Mouse (Mus musculus) heart, postnatal 25 days (tissue): Measurements from ENCODE around the gene Olfr214. TPM values are rescaled to one million over a fixed set of nuclear protein-coding genes. Genes with fewer than 3 reads are reported as not detected.
"Not testable (repeated sequence)": the region's sequence is repeated elsewhere in the genome, so short reads cannot be mapped to it uniquely, and the experiment has no call there.

Experiments used
- DNase-seq: peaks from one replicate; pipeline ENCODE4 v3.0.0; 2022; ENCODE audit warnings: low spot score
- intact Hi-C: fragments of 180-260 bp; cut with DNase I; formaldehyde crosslinking; loops from one replicate; pipeline ENCODE4 v1.15.1; 2025
- total RNA-seq, 2 experiments: library from RNA; stranded (reverse); gene quantifications; 2 replicates each; pipeline ENCODE4 v1.2.3; 2021

Olfr214 gene
- total RNA-seq, result not detected

DNA sequence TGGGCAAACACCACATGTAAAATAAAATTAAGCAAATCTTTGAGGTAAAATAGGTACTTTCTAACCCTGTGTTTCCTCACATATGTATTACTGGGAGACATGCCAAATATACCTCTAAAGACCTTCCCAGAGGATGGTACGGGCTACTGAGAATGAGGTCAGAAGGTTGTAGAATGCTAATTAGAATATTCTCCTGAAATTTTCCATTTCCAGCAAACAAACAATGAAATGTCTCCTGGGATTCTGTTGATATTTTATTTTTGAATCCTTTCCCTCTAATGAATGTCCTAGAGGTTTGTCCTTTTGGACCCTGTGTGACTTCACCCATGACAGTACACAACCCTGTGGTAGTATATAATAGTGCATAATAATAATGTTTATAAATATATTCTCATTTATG is at the start of gene Olfr214:
Olfr214 (plus strand) TSS at position 301 of the 400 bp plus-strand sequence.
- intact Hi-C loops, result no loop called here
- DNase-seq, result no peak

DNA sequence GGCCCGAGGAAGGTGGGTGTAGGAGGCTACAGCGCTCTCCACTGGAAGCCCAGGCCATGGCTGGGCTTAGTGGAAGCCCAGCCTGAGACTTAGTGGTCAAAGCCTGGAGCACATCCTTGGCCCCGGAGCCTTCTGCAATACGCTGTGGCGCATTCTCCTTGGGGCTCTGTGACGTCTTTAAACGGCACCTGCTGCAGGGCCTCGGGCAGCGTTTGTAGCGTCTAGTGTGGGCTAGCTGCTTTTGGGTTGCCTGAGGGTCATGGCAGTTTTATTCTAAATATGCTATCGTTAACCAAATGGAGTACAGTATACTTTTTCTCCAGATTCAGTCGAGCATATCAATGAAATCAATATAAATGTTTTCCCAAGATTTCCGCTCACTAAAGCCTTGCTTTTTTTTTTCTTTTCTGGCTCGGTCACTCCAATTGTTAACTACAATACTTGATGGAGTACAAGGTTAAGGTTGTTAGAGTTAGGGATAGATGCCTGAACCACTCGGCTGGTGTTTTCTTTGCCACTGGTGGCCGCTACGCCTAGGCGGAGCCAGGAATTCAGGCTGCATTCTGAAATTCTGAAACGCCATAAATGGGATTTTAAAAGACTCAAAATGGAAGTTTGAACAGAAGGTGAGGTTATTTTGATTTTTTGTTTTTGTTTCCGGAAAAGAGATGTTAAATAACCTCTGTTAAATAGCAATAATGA is 47.6 kb upstream of the Olfr214 start, which contains the start of gene Olfr212:
Olfr212 (plus strand) TSS at position 215 of the 702 bp plus-strand sequence.
- intact Hi-C loops, DNase-seq: not testable (repeated sequence)

DNA sequence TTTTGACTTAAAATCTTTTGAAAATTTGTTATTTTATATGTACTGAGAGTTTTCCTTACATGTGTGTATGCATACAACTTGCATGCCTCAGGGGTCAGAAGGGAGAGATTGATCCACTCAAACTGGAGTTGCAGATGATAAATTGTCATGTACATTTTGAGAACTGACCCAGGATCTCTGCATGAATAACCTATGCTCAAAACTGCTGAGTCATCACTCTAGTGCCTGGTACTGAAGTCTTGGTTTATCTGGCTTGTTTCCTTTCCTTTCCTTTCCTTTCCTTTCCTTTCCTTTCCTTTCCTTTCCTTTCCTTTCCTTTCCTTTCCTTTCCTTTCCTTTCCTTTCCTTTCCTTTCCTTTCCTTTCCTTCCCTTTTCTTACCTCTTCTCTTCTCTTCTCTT is 39.2 kb upstream of the Olfr214 start:
- intact Hi-C loops, result loop anchor here (2.0 kb wide), 1 partner anchor 24 kb away; the partner anchor contains the start of gene Olfr213
- DNase-seq, result no peak

DNA sequence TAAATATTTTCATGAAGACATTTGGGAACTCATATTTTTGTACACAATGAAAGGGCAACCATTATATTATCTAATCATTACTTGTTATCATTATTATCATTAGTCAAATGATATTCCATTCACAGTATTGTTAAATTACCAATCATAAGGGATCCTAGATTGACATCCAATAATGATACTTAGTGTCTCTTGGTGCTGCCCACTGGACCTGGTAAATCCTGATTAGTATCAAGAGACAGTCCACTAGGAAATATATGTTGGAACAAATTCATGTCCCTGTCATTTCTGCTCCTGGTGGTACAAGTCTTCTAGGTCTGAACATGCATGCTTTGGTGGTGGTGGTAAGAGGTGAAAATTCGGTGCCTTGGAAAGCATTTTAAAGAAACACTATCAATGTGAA is 15.9 kb upstream of the Olfr214 start, which contains the start of gene Olfr213:
Olfr213 (plus strand) TSS at position 301 of the 400 bp plus-strand sequence.
- no peak for DNase-seq
- intact Hi-C loops, result loop anchor here (2.0 kb wide), 1 partner anchor 23 kb away; no protein-coding TSS in a partner anchor

DNA sequence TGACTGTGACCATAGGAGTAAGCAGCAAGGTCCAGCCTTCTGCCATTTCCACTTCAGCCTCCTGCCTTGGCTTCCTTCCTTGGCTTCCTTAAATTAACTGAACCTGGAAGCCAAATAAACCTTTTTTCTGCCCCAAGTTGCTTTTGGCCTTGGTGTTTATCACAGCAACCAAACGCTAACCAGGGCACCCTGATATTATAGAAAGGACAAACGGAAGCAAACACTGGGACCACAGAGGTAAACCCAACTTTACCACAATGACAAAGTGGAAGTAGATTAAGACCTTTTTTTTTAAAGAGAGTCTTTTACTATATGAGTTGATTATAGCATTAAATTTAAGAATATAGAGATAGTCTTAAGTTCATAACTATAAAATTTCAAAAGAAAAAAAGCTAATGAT is 11.5 kb upstream of the Olfr214 start:
- intact Hi-C loops, result no loop called here
- no peak for DNase-seq

DNA sequence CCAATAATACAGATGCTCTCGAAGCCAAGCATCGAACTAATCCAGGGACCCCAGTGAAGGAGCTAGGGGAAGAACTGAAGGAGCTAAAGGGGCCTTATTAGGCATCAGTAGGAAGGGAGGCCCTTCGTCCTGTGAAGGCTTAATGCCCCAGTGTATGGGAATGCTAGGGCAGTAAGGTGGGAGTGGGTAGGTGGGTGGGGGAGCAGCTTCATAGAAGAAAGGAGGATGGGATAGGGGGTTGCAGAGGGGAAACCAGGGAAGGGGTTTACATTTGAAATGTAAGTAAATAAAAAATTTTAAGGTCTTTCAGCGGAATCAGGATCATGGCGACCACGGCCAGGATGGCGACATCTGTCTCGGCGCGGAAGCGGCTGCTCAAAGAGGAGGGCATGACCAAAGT is 3.2 kb upstream of the Olfr214 start, which contains the start of gene Gm5580:
Gm5580 (plus strand) TSS at position 301 of the 400 bp plus-strand sequence.
- intact Hi-C loops, DNase-seq: not testable (repeated sequence)

DNA sequence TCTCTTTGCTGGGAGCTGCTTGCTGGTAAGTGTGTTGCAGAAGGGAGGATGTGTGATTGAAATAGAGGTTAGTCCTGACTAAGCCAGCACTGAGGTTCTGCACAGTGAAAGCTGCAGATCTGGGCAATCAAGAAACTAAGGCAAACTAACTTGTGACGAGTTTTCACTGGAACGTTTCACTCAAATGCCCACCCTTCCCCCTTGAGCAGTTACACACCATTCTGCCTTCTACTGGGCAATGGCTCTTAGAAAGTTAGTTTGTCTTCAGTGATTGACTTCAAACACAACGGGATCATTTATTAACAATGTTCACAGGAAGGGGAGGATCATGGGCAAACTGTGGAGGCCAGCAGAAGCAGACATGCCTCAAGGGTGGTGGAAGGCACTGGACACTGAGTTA is 917 bp downstream of the Olfr214 start:
- DNase-seq, result no peak
- intact Hi-C loops, result no loop called here

DNA sequence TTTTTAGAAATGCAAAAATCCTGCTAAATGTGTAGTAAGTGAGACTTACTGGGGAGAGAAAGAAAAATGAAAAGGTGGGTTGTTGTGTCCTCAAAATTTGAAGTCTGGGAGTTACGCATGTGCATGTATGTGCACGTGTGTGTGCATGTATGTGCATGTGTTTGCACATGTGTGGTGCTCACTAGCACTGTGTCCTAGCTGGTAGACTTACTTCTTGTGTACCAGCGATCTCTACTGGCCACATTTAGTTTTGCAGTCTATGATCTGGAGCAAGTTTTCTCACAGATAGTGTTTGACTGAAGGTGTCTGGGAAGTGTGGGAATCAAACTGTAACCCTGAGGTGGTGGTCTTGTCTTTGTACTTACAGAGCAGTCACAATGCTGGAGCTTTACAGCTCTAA is 15.8 kb downstream of the Olfr214 start:
- intact Hi-C loops, result loop anchor here (5.0 kb wide), 1 partner anchor 143 kb away; no protein-coding TSS in a partner anchor

DNA sequence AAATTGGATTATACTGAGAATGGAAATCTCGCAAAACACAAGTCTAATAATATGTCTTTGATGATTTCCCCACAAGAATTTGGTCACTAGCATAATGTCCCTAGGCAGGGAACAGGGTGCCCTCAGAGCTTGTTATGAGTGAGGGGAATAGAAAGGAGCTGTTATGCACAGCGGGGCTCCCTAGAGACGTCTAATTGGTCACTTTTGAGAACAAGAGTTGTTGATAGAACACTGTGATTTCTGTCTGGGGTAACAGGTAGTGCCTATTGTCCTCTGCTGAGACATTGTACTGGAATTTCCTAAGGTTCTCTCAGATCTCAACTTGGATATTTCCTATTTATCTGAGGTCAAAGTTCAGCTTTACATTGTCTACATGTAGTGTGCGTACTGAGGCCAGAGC is 30.1 kb downstream of the Olfr214 start, which contains the start of gene Olfr215:
Olfr215 (minus strand) TSS at position 101 of the 400 bp plus-strand sequence.
- DNase-seq, result no peak
- intact Hi-C loops, result no loop called here

More for the DNA sequence above, 15.8 kb downstream of the Olfr214 start:
- DNase-seq, result no peak

DNA sequence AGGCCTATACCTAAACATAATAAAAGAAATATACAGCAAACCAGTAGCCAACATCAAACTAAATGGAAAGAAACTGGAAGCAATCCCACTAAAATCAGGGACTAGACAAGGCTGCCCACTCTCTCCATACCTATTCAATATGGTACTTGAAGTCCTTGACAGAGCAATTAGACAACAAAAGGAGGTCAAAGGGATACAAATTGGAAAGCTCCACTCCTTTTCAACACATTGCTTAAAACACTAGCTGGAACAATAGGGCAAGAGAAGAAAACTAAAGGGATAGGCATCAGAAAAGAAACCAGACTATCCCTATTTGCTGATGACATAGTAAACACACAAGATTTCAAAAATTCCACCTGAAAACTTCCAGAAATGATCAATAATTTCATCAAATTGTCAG is 46.9 kb downstream of the Olfr214 start:
- intact Hi-C loops, DNase-seq: not testable (repeated sequence)

DNA sequence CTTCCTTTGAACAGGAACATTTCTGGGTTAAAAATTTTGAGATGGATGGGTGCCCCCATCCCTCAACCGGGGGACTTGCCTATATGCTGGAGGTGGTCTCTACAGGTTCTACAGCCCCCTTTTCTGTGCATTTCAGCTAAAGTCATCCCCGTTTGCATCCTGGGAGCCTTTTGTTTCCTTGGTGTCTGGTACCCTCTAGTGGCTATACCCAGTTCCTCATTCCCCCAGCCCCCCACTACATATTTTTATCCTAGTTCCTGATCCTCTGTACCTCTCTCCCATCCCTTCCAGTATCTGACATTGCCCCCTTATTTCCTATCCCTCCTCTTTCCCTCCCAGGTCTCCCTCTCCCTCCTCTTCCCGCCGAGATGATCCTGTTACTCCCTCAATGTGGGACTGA is 53.2 kb downstream of the Olfr214 start:
- intact Hi-C loops, result no loop called here
- DNase-seq, result no peak

Other genes starting within 250 kb of the Olfr214 start
- 10 to 100 TPM; 38.6 to 41.2 TPM for gene March8, start 216.2 kb upstream of the Olfr214 start, total RNA-seq
- gene Alox5, start 93.1 kb upstream of the Olfr214 start, total RNA-seq, result 10 to 100 TPM in 1 of 2 experiments, 1 to 10 TPM in 1; 8.7 to 10.3 TPM
- gene Olfr211, start 65.1 kb upstream of the Olfr214 start, total RNA-seq, result not detected
- gene Olfr212, start 47.7 kb upstream of the Olfr214 start, total RNA-seq, result not detected
- gene Olfr213, start 15.8 kb upstream of the Olfr214 start, total RNA-seq, result not detected
- gene Gm5580, start 3.1 kb upstream of the Olfr214 start, total RNA-seq, result 1 to 10 TPM; 1.4 to 1.7 TPM
- gene Olfr215, start 30.0 kb downstream of the Olfr214 start, total RNA-seq, result not detected
- gene Zfp422, start 74.8 kb downstream of the Olfr214 start, total RNA-seq, result 10 to 100 TPM; 19.0 to 20.8 TPM
- 10 to 100 TPM; 45.7 to 58.1 TPM for gene Depp1, start 96.4 kb downstream of the Olfr214 start, total RNA-seq
- gene Rassf4, start 119.7 kb downstream of the Olfr214 start, total RNA-seq, result 1 to 10 TPM; 5.8 to 8.2 TPM
- gene Tmem72, start 162.7 kb downstream of the Olfr214 start, total RNA-seq, result under 1 TPM in 1 of 2 experiments, not detected in 1; 0.03 TPM